Mouse (Mus musculus): ENCODE data around the gene Scn8a. TPM values are rescaled to one million over a fixed set of nuclear protein-coding genes. Genes with fewer than 3 reads are reported as not detected.

The Scn8a gene
- polyA plus RNA-seq, 1 experiment from 2014 or later, result 3.6 TPM

DNA sequence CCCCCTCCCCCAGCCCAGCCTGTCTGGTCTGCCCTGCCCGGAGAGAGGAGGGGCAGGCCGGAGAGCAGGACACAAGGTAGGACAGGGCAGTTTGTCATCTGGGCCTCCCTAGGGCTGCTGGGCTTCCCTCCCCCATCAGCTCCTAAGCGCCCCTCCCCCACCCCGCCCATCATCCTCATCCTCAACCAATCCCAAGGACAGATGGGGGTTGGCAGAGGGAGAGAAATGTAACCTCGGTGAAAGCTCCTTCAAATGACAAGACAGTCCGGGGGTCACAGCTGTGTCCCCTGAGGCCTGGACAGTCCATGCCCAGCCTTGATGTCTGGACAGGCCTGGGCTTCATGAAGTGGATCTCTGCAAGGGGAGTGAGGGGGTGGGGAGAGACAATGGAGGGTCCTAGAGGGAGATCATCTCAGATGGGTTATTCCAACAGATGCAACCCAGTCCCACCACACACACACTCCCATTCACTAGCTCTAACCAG lies 196.7 kb downstream of the Scn8a start:
- ATAC-seq (ENCODE audit: insufficient number of reproducible peaks, insufficient read depth, low FRiP score, low read depth), result no peak
- 25% methylated on average over 6 of the region's 6 CpGs for WGBS
- Histone ChIP-seq H3K4me3 (ENCODE audit: low read depth, low read length) (no peak overlapping the region), H3K27ac (ENCODE audit: low read length) (no peak overlapping the region), H3K36me3 (ENCODE audit: control insufficient read depth, insufficient read depth, low read length) (no peaks in the 10 kb centered on the region), H3K9me3 (ENCODE audit: control insufficient read depth, low read depth, low read length) (no peaks in the 10 kb centered on the region), H3K4me2 (replicated peaks; ENCODE audit: low read depth, low read length) (no peak overlapping the region), H3K9ac (replicated peaks; ENCODE audit: low read depth, low read length) (no peak overlapping the region), H3K27me3 (ENCODE audit: control insufficient read depth, insufficient read depth, low read length) (no peaks in the 10 kb centered on the region), H3K4me1 (ENCODE audit: control insufficient read depth, insufficient read depth, low read length) (peaks cover 59% of the 10 kb centered on the region)

GRCm38 (mm10) chr15:101066920-101067696 lies 197.4 kb downstream of the Scn8a start:
- Histone ChIP-seq H3K9ac (replicated peaks; ENCODE audit: low read depth, low read length) (no peak overlapping the region), H3K36me3 (ENCODE audit: control insufficient read depth, insufficient read depth, low read length) (no peaks in the 10 kb centered on the region), H3K27ac (ENCODE audit: low read length) (peak overlapping the region; percentile 64; the same call in 1 of the 2 replicates), H3K27me3 (ENCODE audit: control insufficient read depth, insufficient read depth, low read length) (no peaks in the 10 kb centered on the region), H3K4me3 (ENCODE audit: low read depth, low read length) (no peak overlapping the region), H3K4me2 (replicated peaks; ENCODE audit: low read depth, low read length) (no peak overlapping the region), H3K4me1 (ENCODE audit: control insufficient read depth, insufficient read depth, low read length) (peaks cover 63% of the 10 kb centered on the region), H3K9me3 (ENCODE audit: control insufficient read depth, low read depth, low read length) (no peaks in the 10 kb centered on the region)
- ATAC-seq (ENCODE audit: insufficient number of reproducible peaks, insufficient read depth, low FRiP score, low read depth), result no peak
- WGBS, result 33% methylated on average over 7 of the region's 9 CpGs

DNA sequence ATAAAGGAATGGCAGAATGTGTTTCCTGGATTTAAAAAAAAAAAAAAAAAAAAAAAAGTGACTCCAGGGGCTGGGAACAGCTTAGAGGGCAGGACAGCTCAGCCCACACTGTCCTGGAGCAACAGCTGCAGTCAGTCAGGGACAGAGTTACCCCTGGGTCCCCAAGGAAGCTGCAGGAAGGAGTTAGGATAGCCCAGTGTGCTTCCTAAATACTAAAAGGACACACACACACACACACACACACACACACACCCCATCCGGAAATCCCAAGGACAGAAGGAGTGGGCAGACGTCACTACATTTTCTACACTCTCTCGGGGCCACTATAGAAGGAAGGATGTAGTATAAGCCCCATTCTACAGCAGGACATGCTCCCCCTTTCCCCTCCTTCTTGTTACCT lies 198.4 kb downstream of the Scn8a start:
- 39% methylated on average over 3 of the region's 3 CpGs for WGBS
- Histone ChIP-seq H3K4me3 (ENCODE audit: low read depth, low read length) (no peak overlapping the region), H3K9me3 (ENCODE audit: control insufficient read depth, low read depth, low read length) (no peaks in the 10 kb centered on the region), H3K9ac (replicated peaks; ENCODE audit: low read depth, low read length) (no peak overlapping the region), H3K4me1 (ENCODE audit: control insufficient read depth, insufficient read depth, low read length) (peaks cover 66% of the 10 kb centered on the region), H3K36me3 (ENCODE audit: control insufficient read depth, insufficient read depth, low read length) (no peaks in the 10 kb centered on the region), H3K27ac (ENCODE audit: low read length) (no peak overlapping the region; the same call in 1 of the 2 replicates), H3K27me3 (ENCODE audit: control insufficient read depth, insufficient read depth, low read length) (no peaks in the 10 kb centered on the region), H3K4me2 (replicated peaks; ENCODE audit: low read depth, low read length) (no peak overlapping the region)
- ATAC-seq (ENCODE audit: insufficient number of reproducible peaks, insufficient read depth, low FRiP score, low read depth), result no peak

DNA sequence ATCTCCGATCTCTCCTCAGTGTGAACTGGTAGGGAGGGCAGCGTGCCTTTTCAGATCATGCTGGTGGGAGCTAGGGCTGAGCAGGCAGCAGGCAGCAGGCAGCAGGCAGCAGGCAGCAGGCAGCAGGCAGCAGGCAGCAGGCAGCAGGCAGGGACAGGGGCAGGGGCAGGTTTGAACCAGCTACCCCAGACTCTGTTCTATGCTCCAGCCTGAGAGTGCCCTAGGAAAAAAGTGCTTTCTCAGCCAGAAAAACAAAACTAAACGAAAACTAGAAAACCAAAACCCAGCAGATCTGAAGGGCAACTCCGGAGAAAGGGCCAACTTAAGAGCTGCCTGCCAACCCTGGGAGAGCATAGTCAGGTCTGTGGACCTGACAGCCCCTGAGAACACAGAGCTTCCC lies 199.0 kb downstream of the Scn8a start:
- WGBS, result 72% methylated on average over 4 of the region's 4 CpGs
- H3K9ac ChIP-seq (replicated peaks; ENCODE audit: low read depth, low read length), result no peak overlapping the region
- no peak for ATAC-seq (ENCODE audit: insufficient number of reproducible peaks, insufficient read depth, low FRiP score, low read depth)

DNA sequence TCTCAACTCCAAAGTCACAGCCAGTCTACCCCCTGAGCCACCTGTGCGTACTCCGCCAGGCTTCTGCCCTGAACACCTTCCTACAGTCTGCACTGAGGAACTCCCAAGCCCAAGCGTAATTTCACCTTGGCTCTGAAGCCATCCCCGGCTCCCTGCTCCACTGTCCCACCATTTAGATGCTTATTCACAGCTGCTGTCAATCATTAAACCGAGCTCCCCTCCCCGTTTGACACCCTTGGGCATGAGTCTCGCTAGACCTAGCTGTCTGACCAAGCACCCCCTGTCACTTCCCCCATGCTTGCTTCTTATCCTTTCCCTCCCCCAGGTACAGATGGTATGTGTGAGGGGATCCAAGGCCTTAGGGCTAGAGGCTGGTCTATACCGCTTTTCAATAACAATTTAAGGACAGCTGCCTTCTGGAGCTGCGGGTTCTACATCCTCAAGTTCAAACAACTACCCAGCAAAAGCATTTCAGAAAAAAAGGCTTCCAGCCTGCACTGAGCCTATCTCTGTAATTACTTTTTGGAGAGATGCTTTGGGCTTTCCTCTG lies 200.1 kb downstream of the Scn8a start:
- Histone ChIP-seq H3K9ac (replicated peaks; ENCODE audit: low read depth, low read length) (no peak overlapping the region), H3K4me2 (replicated peaks; ENCODE audit: low read depth, low read length) (no peak overlapping the region), H3K4me1 (ENCODE audit: control insufficient read depth, insufficient read depth, low read length) (peaks cover 67% of the 10 kb centered on the region), H3K27ac (ENCODE audit: low read length) (peak overlapping the region; percentile 89), H3K36me3 (ENCODE audit: control insufficient read depth, insufficient read depth, low read length) (no peaks in the 10 kb centered on the region), H3K4me3 (ENCODE audit: low read depth, low read length) (no peak overlapping the region), H3K27me3 (ENCODE audit: control insufficient read depth, insufficient read depth, low read length) (no peaks in the 10 kb centered on the region), H3K9me3 (ENCODE audit: control insufficient read depth, low read depth, low read length) (no peaks in the 10 kb centered on the region)
- WGBS, result 48% methylated on average over 9 of the region's 9 CpGs
- ATAC-seq (ENCODE audit: insufficient number of reproducible peaks, insufficient read depth, low FRiP score, low read depth), result no peak

More for the DNA sequence above, 199.0 kb downstream of the Scn8a start:
- H3K4me1 ChIP-seq (ENCODE audit: control insufficient read depth, insufficient read depth, low read length), result peaks cover 67% of the 10 kb centered on the region
- no peaks in the 10 kb centered on the region for H3K9me3 ChIP-seq (ENCODE audit: control insufficient read depth, low read depth, low read length)
- no peak overlapping the region; the same call in 1 of the 2 replicates for H3K27ac ChIP-seq (ENCODE audit: low read length)
- no peaks in the 10 kb centered on the region for H3K36me3 ChIP-seq (ENCODE audit: control insufficient read depth, insufficient read depth, low read length)
- no peak overlapping the region for H3K4me3 ChIP-seq (ENCODE audit: low read depth, low read length)
- H3K4me2 ChIP-seq (replicated peaks; ENCODE audit: low read depth, low read length), result no peak overlapping the region
- no peaks in the 10 kb centered on the region for H3K27me3 ChIP-seq (ENCODE audit: control insufficient read depth, insufficient read depth, low read length)

GRCm38 (mm10) chr15:101070762-101071161 lies 201.1 kb downstream of the Scn8a start:
- Histone ChIP-seq H3K4me2 (replicated peaks; ENCODE audit: low read depth, low read length) (no peak overlapping the region), H3K4me3 (ENCODE audit: low read depth, low read length) (no peak overlapping the region), H3K27ac (ENCODE audit: low read length) (peak overlapping the region; percentile 89), H3K9me3 (ENCODE audit: control insufficient read depth, low read depth, low read length) (no peaks in the 10 kb centered on the region), H3K4me1 (ENCODE audit: control insufficient read depth, insufficient read depth, low read length) (peaks cover 62% of the 10 kb centered on the region), H3K27me3 (ENCODE audit: control insufficient read depth, insufficient read depth, low read length) (no peaks in the 10 kb centered on the region), H3K9ac (replicated peaks; ENCODE audit: low read depth, low read length) (0 out of 2 replicates have a peak overlapping the region, but pooled peaks have one; percentile 6), H3K36me3 (ENCODE audit: control insufficient read depth, insufficient read depth, low read length) (no peaks in the 10 kb centered on the region)
- WGBS, result 22% methylated on average over 5 of the region's 5 CpGs
- peak; percentile 77 for ATAC-seq (ENCODE audit: insufficient number of reproducible peaks, insufficient read depth, low FRiP score, low read depth)

DNA sequence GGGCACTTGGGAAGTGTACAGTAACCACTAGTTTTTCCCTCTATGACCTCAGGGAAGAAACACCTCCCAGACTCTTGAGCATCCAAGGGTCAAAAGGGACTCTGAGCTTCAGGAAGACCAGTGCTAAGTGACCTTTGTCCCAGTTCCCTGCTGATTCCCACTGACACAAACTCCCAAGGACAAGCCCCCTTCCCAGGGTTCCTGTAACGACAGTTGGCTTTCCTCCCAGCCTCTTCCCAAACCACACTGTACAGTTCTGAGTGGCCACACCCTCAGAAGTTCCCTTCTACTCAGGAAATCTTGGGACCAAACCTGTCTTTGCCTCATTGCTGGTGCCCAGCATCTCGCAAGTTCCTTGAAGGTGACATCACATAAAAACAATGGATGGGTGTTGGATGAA lies 203.1 kb downstream of the Scn8a start:
- H3K9me3 ChIP-seq (ENCODE audit: control insufficient read depth, low read depth, low read length), result no peaks in the 10 kb centered on the region
- no peaks in the 10 kb centered on the region for H3K27me3 ChIP-seq (ENCODE audit: control insufficient read depth, insufficient read depth, low read length)
- ATAC-seq (ENCODE audit: insufficient number of reproducible peaks, insufficient read depth, low FRiP score, low read depth), result no peak
- H3K4me2 ChIP-seq (replicated peaks; ENCODE audit: low read depth, low read length), result no peak overlapping the region
- no peak overlapping the region for H3K27ac ChIP-seq (ENCODE audit: low read length)
- H3K36me3 ChIP-seq (ENCODE audit: control insufficient read depth, insufficient read depth, low read length), result no peaks in the 10 kb centered on the region
- peaks cover 55% of the 10 kb centered on the region for H3K4me1 ChIP-seq (ENCODE audit: control insufficient read depth, insufficient read depth, low read length)
- H3K9ac ChIP-seq (replicated peaks; ENCODE audit: low read depth, low read length), result no peak overlapping the region
- no peak overlapping the region for H3K4me3 ChIP-seq (ENCODE audit: low read depth, low read length)
- 70% methylated on average over 2 of the region's 2 CpGs for WGBS

GRCm38 (mm10) chr15:101074067-101074466 lies 204.4 kb downstream of the Scn8a start:
- H3K9ac ChIP-seq (replicated peaks; ENCODE audit: low read depth, low read length), result no peak overlapping the region
- no peaks in the 10 kb centered on the region for H3K27me3 ChIP-seq (ENCODE audit: control insufficient read depth, insufficient read depth, low read length)
- H3K4me1 ChIP-seq (ENCODE audit: control insufficient read depth, insufficient read depth, low read length), result peaks cover 48% of the 10 kb centered on the region
- H3K27ac ChIP-seq (ENCODE audit: low read length), result no peak overlapping the region
- ATAC-seq (ENCODE audit: insufficient number of reproducible peaks, insufficient read depth, low FRiP score, low read depth), result no peak
- no peaks in the 10 kb centered on the region for H3K9me3 ChIP-seq (ENCODE audit: control insufficient read depth, low read depth, low read length)
- no peaks in the 10 kb centered on the region for H3K36me3 ChIP-seq (ENCODE audit: control insufficient read depth, insufficient read depth, low read length)
- H3K4me2 ChIP-seq (replicated peaks; ENCODE audit: low read depth, low read length), result no peak overlapping the region
- WGBS, result 86% methylated on average over 5 of the region's 5 CpGs
- no peak overlapping the region for H3K4me3 ChIP-seq (ENCODE audit: low read depth, low read length)

All from stomach, embryonic 14.5 days (tissue).